Mouse (Mus musculus): Measurements from ENCODE around the gene Sgca.
A peak's percentile ranks its signal among the peaks of the same experiment; 100 is the strongest.
"Not testable (repeated sequence)": the region's sequence is repeated elsewhere in the genome, so short reads cannot be mapped to it uniquely, and the experiment has no call there.

Gene Sgca

GRCm38 (mm10) chr11:94986435-94986834 lies 10.3 kb upstream of the Sgca start:
- no peak for DNase-seq

- DNase-seq = no peak
Measured at GRCm38 (mm10) chr11:94985822-94986221, 9.7 kb upstream of the Sgca start.

- DNase-seq = peak; percentile 75 to 81
Measured at GRCm38 (mm10) chr11:94985140-94985539, 9.0 kb upstream of the Sgca start.

- DNase-seq = no peak
Measured at GRCm38 (mm10) chr11:94979462-94980179, 3.5 kb upstream of the Sgca start.

- DNase-seq = peak; percentile 96 to 98
Measured at GRCm38 (mm10) chr11:94978947-94979346, 2.8 kb upstream of the Sgca start.

- DNase-seq = no peak
Measured at GRCm38 (mm10) chr11:94978178-94978915, 2.2 kb upstream of the Sgca start.

GRCm38 (mm10) chr11:94974951-94975350 lies 1.2 kb downstream of the Sgca start:
- no peak for DNase-seq

- no peak for DNase-seq
Measured at GRCm38 (mm10) chr11:94973313-94973712, 2.8 kb downstream of the Sgca start.

GRCm38 (mm10) chr11:94972887-94973286 lies 3.2 kb downstream of the Sgca start:
- no peak for DNase-seq

- no peak for DNase-seq
Measured at GRCm38 (mm10) chr11:94971895-94972615, 4.1 kb downstream of the Sgca start.

GRCm38 (mm10) chr11:94970210-94970943 lies 5.8 kb downstream of the Sgca start:
- DNase-seq = peak; percentile 59 to 70

- not testable (repeated sequence) for DNase-seq
Measured at GRCm38 (mm10) chr11:94969709-94970108, 6.4 kb downstream of the Sgca start.

- DNase-seq = no peak
Measured at GRCm38 (mm10) chr11:94968187-94968586, 7.9 kb downstream of the Sgca start.

GRCm38 (mm10) chr11:94967419-94967818 lies 8.7 kb downstream of the Sgca start, which contains the start of gene Hils1:
Hils1 (plus strand) TSS chr11:94967593.
- DNase-seq = no peak

- DNase-seq = no peak
Measured at GRCm38 (mm10) chr11:94962534-94963101, 13.5 kb downstream of the Sgca start.

- peak; percentile 85 to 89 for DNase-seq
Measured at GRCm38 (mm10) chr11:94958065-94958858, 17.9 kb downstream of the Sgca start.

GRCm38 (mm10) chr11:94957693-94958064 lies 18.4 kb downstream of the Sgca start:
- DNase-seq = peak; percentile 43 to 56

- DNase-seq = no peak
Measured at GRCm38 (mm10) chr11:94955103-94955502, 21.0 kb downstream of the Sgca start.

- DNase-seq = no peak
Measured at GRCm38 (mm10) chr11:94952169-94952568, 24.0 kb downstream of the Sgca start.

- DNase-seq = no peak
Measured at GRCm38 (mm10) chr11:94945236-94945635, 30.9 kb downstream of the Sgca start.

GRCm38 (mm10) chr11:94944295-94944694 lies 31.8 kb downstream of the Sgca start:
- no peak for DNase-seq

- no peak for DNase-seq
Measured at GRCm38 (mm10) chr11:94943054-94943453, 33.1 kb downstream of the Sgca start.

Measured in lung, adult 18-20 months (tissue).